In the genomic region with DNA sequence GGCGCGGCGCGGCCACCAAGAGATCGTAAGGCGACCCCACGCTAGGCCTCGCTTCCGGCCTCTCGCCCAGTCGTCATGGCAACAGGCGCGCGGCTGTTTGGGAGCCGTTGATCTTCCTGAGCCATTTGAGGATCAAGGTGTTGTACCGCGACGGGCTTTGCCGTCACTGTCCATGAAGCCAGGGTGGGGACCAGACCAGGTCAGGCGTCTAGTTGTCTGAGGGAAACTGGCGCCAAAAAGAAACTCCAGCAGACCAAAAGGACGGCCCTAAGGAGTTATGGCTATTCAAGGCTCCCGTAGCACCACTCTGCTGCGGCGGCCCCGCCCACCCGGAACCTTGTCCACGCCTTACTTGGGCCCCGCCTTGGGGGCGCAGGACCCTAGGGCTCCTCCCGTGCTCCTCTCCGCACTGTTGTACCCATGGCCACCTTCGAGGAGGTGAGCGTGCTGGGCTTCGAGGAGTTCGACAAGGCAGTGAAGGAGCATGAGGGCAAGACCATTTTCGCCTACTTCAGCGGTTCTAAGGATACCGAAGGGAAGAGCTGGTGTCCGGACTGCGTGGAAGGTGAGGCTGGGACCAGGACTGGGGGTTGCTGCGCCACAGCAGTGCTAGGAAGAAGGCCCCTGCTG, we compare ENCODE assay signal across 8 mouse cellular contexts. TPM values are rescaled to one million over a fixed set of nuclear protein-coding genes. Genes with fewer than 3 reads are reported as not detected.
DNase-seq lines count a peak whose midpoint lies in the region; ATAC-seq and TF ChIP-seq lines count a peak whose summit lies in the region.

A gene (minus strand): TSS at position 256 of the 630 bp plus-strand sequence.
A gene (plus strand): TSS at position 344 of the 630 bp plus-strand sequence.

- peak within 1 kb of the TSS; percentile 80 for H3K4me2 ChIP-seq in hindbrain, postnatal 0 days (ENCODE audit: low read depth, low read length)

- peaks cover 18% of the 10 kb centered on the region for H3K36me3 ChIP-seq in hindbrain, postnatal 0 days (ENCODE audit: insufficient read depth, low read length)
- peaks cover 18% of the 10 kb centered on the region; the same call in 1 of the 2 replicates for H3K36me3 ChIP-seq in macrophage (ENCODE audit: inconsistent target)

- H3K27me3 ChIP-seq in hindbrain, postnatal 0 days (ENCODE audit: insufficient read depth, low read length): no peaks in the 10 kb centered on the region

- no peaks in the 10 kb centered on the region for H3K9me3 ChIP-seq in hindbrain, postnatal 0 days (ENCODE audit: low read length)

- WGBS in hindbrain, postnatal 0 days: 1% methylated on average over 42 of the region's 42 CpGs
- 1% methylated on average over 42 of the region's 42 CpGs for WGBS in macrophage (ENCODE audit: missing documents)

- peak within 1 kb of the TSS; percentile 72 for H3K4me3 ChIP-seq in gastrocnemius, adult 2 months
- H3K4me3 ChIP-seq in hindbrain, postnatal 0 days (ENCODE audit: low read length): peak within 1 kb of the TSS; percentile 87
- H3K4me3 ChIP-seq in macrophage (ENCODE audit: inconsistent target): peak within 1 kb of the TSS; percentile 98

- intact Hi-C loops in gastrocnemius, adult 2 months (cut with DNase I): loop anchor here (2.0 to 5.0 kb wide), 2 partner anchors 71 to 155 kb away; no protein-coding TSS in a partner anchor

- peak; percentile 93 for ATAC-seq in activated CD4-positive, CD25-positive, alpha-beta regulatory T cell, adult 4 months
- ATAC-seq in common myeloid progenitor, adult 5-6 weeks (replicated peaks; ENCODE audit: low read depth, poor library complexity, severe bottlenecking): peak; percentile 94
- peak; percentile 91 for ATAC-seq in hindbrain, postnatal 0 days

- no peak for TF ChIP-seq CTCF in gastrocnemius, adult 2 months (IDR thresholded peaks at IDR 0.05)
- TF ChIP-seq CTCF in hindbrain, postnatal 0 days (IDR thresholded peaks at IDR 0.05; ENCODE audit: low read depth): no peak

- H3K9ac ChIP-seq in hindbrain, postnatal 0 days (replicated peaks; ENCODE audit: low read length): peak within 1 kb of the TSS; percentile 79

- peaks cover 19% of the 10 kb centered on the region for H3K4me1 ChIP-seq in hindbrain, postnatal 0 days (ENCODE audit: insufficient read depth, low read length)

- H3K79me2 ChIP-seq in macrophage (ENCODE audit: inconsistent target): peaks cover 59% of the 10 kb centered on the region

- peak; percentile 88 for DNase-seq in gastrocnemius, adult 2 months
- DNase-seq in hindbrain, postnatal 0 days (ENCODE audit: low spot score): peak; percentile 85
- DNase-seq in left cerebral cortex, adult 18-20 months (ENCODE audit: low spot score in 2 of 2): peak; percentile 88 to 91
- DNase-seq in retina, postnatal 7 days (ENCODE audit: low read depth, low spot score): peak; percentile 58
- DNase-seq in urinary bladder, adult 18-20 months (ENCODE audit: low spot score in 2 of 2): peak; percentile 81 to 93

- H3K27ac ChIP-seq in gastrocnemius, adult 2 months: peak within 1 kb of the TSS; percentile 83
- peak within 1 kb of the TSS; percentile 84 for H3K27ac ChIP-seq in hindbrain, postnatal 0 days
- H3K27ac ChIP-seq in macrophage: peak within 1 kb of the TSS; percentile 68

RNA-seq across cellular contexts. Expression of the first gene that starts in this region (rescaled TPM):
- polyA plus RNA-seq in activated CD4-positive, CD25-positive, alpha-beta regulatory T cell, adult 4 months (2017; shearing (Covaris generic)): 10 to 100 TPM; 18.5 to 19.6 TPM
- total RNA-seq in common myeloid progenitor, adult 5-6 weeks (2017): 21.7 and 39.7 TPM in 2 replicates
- total RNA-seq in gastrocnemius, adult 2 months (2021): 1 to 10 TPM; 2.0 to 2.6 TPM
- 12.0 and 14.4 TPM in 2 replicates for total RNA-seq in hindbrain, postnatal 0 days (2014; rRNA removed)
- polyA plus RNA-seq in hindbrain, postnatal 0 days (2015; fragmentation: Nextera tagmentation; extraction: Ambion mirVana): 17.0 and 17.2 TPM in 2 replicates
- 10 to 100 TPM; 33.8 to 34.3 TPM for total RNA-seq in left cerebral cortex, adult 18-20 months (2021)
- total RNA-seq in macrophage (2018; cell fraction: chromatin; rRNA removed): 10 to 100 TPM; 11.9 to 67.7 (median 40.8) TPM
- 1 to 10 TPM; 1.3 to 6.8 (median 4.0) TPM for total RNA-seq in macrophage (2018; cell fraction: cytosol; rRNA removed)
- 10 to 100 TPM in 20 of 26 experiments, 1 to 10 TPM in 6; 4.7 to 34.7 (median 15.9) TPM for total RNA-seq in macrophage (2018; cell fraction: nucleus; rRNA removed)
- polyA plus RNA-seq in macrophage (2018): 3.7 to 4.9 TPM (median 4.6 TPM) in 3 replicates

RNA-seq across cellular contexts. Expression of the second gene that starts in this region (rescaled TPM):
- 100 to 1,000 TPM; 118 to 131 TPM for polyA plus RNA-seq in activated CD4-positive, CD25-positive, alpha-beta regulatory T cell, adult 4 months (2017; shearing (Covaris generic))
- total RNA-seq in common myeloid progenitor, adult 5-6 weeks (2017): 41.7 and 43.9 TPM in 2 replicates
- total RNA-seq in gastrocnemius, adult 2 months (2021): 10 to 100 TPM; 29.2 to 30.4 TPM
- 46.6 and 51.2 TPM in 2 replicates for total RNA-seq in hindbrain, postnatal 0 days (2014; rRNA removed)
- polyA plus RNA-seq in hindbrain, postnatal 0 days (2015; fragmentation: Nextera tagmentation; extraction: Ambion mirVana): 161 and 162 TPM in 2 replicates
- 10 to 100 TPM; 35.1 to 38.0 TPM for total RNA-seq in left cerebral cortex, adult 18-20 months (2021)
- 10 to 100 TPM in 13 of 26 experiments, 1 to 10 TPM in 13; 2.1 to 33.1 (median 10.5) TPM for total RNA-seq in macrophage (2018; cell fraction: chromatin; rRNA removed)
- total RNA-seq in macrophage (2018; cell fraction: cytosol; rRNA removed): 100 to 1,000 TPM; 138 to 248 (median 174) TPM
- 10 to 100 TPM; 10.5 to 82.8 (median 35.4) TPM for total RNA-seq in macrophage (2018; cell fraction: nucleus; rRNA removed)
- 172 to 312 TPM (median 227 TPM) in 3 replicates for polyA plus RNA-seq in macrophage (2018)

Comparison
In these comparisons a context has a peak if more than half of its experiments do, and no peak if none do; other contexts are left out.
1. Peak in every context shown above with its lines: DNase-seq, ATAC-seq, H3K4me3 ChIP-seq and H3K27ac ChIP-seq.